17 mouse cellular contexts compared by ENCODE assay signal in genomic region chr6:12584456-12584855, GRCm38 (mm10).
"Had no signal": no experiment of that assay in that cellular context is flagged by ENCODE, and none has a peak within 500 bp of the region (broad histone marks: within the 10 kb centered on the region; RNA-seq: fewer than 3 reads in every experiment).

No protein-coding gene starts in this region.

- DNase-seq: kidney, postnatal 14 days; layer of hippocampus, adult 9-11 months; layer of hippocampus, postnatal 36 days; lung, embryonic 14.5 days; lung, postnatal 10 days; lung, postnatal 4 days; midbrain, embryonic 14.5 days; right cerebral cortex, adult 18-20 months; right cerebral cortex, postnatal 25 days; thymus, adult 2 months; thymus, postnatal 25 days had no signal

- H3K36me3 ChIP-seq: kidney, embryonic 15.5 days; limb, embryonic 15.5 days; liver, embryonic 12.5 days; midbrain, embryonic 10.5 days; neural tube, embryonic 15.5 days had no signal

- H3K4me3 ChIP-seq: kidney, embryonic 15.5 days; limb, embryonic 15.5 days; liver, embryonic 12.5 days; midbrain, embryonic 10.5 days; myocyte; neural tube, embryonic 15.5 days had no signal

- H3K4me1 ChIP-seq: kidney, embryonic 15.5 days; limb, embryonic 15.5 days; liver, embryonic 12.5 days had no signal

- H3K27me3 ChIP-seq: kidney, embryonic 15.5 days; limb, embryonic 15.5 days; liver, embryonic 12.5 days; neural tube, embryonic 15.5 days had no signal

- H3K9ac ChIP-seq: kidney, embryonic 15.5 days; limb, embryonic 15.5 days; liver, embryonic 12.5 days; lung, embryonic 14.5 days; neural tube, embryonic 15.5 days had no signal

- H3K27ac ChIP-seq: kidney, embryonic 15.5 days; limb, embryonic 15.5 days; liver, embryonic 12.5 days; midbrain, embryonic 10.5 days; neural tube, embryonic 15.5 days had no signal
